Mouse (Mus musculus) frontal cortex, postnatal 10 days (tissue): Measurements from ENCODE around the gene St8sia6.
"Not testable (repeated sequence)": the region's sequence is repeated elsewhere in the genome, so short reads cannot be mapped to it uniquely, and the experiment has no call there.

Experiments
- DNase-seq, 2 experiments: peaks; one replicate each; pipeline ENCODE4 v3.0.0; 2022; ENCODE audit warnings: low spot score in 2 of 2, mixed read lengths in 1 of 2

The St8sia6 gene

DNA sequence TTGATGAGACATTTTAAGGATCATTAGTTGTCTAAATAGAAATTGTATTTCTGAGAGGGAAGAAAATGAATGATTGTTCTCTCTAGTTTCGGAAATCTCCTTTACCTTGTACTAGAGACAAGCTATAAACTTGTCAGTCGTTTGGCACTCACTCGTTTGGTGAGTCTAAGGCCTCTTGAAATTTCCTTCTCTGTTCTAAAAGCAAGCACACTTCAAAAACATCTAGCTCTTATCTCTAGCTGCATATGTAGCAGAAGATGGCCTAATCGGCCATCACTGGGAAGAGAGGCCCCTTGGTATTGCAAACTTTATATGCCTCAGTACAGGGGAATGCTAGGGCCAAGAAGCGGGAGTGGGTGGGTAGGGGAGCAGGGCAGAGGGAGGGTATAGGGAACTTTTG, 190.2 kb downstream of the St8sia6 start:
- DNase-seq: not testable (repeated sequence)

DNA sequence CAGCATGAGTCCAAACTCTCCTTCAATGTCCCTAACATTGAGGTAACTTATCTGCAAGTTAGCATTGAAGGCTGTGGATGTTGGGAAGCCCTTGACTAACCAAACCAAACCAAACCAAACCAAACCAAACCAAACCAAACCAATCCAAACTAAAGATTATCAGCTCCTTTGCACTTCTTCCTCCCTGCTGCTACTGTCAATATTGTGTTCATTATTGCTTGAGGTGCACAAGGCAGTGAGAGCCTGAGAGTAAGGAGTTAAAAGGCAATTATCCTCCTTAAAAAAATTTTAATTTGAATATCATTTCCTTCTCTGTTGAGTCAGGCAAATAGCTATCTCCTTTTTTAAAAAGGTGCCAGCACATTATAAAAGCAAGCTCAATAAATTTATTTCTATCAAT, 190.8 kb downstream of the St8sia6 start:
- no peak for DNase-seq
